Mouse (Mus musculus): ENCODE data around the gene Rabep1. TPM values are rescaled to one million over a fixed set of nuclear protein-coding genes. Genes with fewer than 3 reads are reported as not detected.

Gene Rabep1
- polyA plus RNA-seq, 1 experiment from 2014 or later: 93.1 TPM

Other genes starting within 250 kb of the Rabep1 start
- gene 4930544D05Rik, start 228.9 kb upstream of the Rabep1 start, polyA plus RNA-seq (2015; fragmentation: Nextera tagmentation; extraction: Ambion mirVana): not detected in 2 replicates
- gene Chrne, start 225.6 kb upstream of the Rabep1 start, polyA plus RNA-seq (2015; fragmentation: Nextera tagmentation; extraction: Ambion mirVana): not detected in 2 replicates
- 0.11 and 0.14 TPM in 2 replicates for gene Gp1ba, start 205.7 kb upstream of the Rabep1 start, polyA plus RNA-seq (2015; fragmentation: Nextera tagmentation; extraction: Ambion mirVana)
- gene Rnf167, start 197.5 kb upstream of the Rabep1 start, polyA plus RNA-seq (2015; fragmentation: Nextera tagmentation; extraction: Ambion mirVana): 114 and 122 TPM in 2 replicates
- gene Slc25a11, start 197.3 kb upstream of the Rabep1 start, polyA plus RNA-seq (2015; fragmentation: Nextera tagmentation; extraction: Ambion mirVana): 180 and 181 TPM in 2 replicates
- 659 and 665 TPM in 2 replicates for gene Pfn1, start 190.1 kb upstream of the Rabep1 start, polyA plus RNA-seq (2015; fragmentation: Nextera tagmentation; extraction: Ambion mirVana)
- 8.0 and 8.3 TPM in 2 replicates for gene Eno3, start 187.6 kb upstream of the Rabep1 start, polyA plus RNA-seq (2015; fragmentation: Nextera tagmentation; extraction: Ambion mirVana)
- gene Spag7, start 175.4 kb upstream of the Rabep1 start, polyA plus RNA-seq (2015; fragmentation: Nextera tagmentation; extraction: Ambion mirVana): 171 and 173 TPM in 2 replicates
- 23.5 and 25.0 TPM in 2 replicates for gene Camta2, start 156.7 kb upstream of the Rabep1 start, polyA plus RNA-seq (2015; fragmentation: Nextera tagmentation; extraction: Ambion mirVana)
- gene Inca1, start 144.6 kb upstream of the Rabep1 start, polyA plus RNA-seq (2015; fragmentation: Nextera tagmentation; extraction: Ambion mirVana): 1.0 and 1.7 TPM in 2 replicates
- 1.9 TPM in 2 replicates for gene Kif1c, start 144.2 kb upstream of the Rabep1 start, polyA plus RNA-seq (2015; fragmentation: Nextera tagmentation; extraction: Ambion mirVana)
- 16.7 and 16.8 TPM in 2 replicates for gene Zfp3, start 80.6 kb upstream of the Rabep1 start, polyA plus RNA-seq (2015; fragmentation: Nextera tagmentation; extraction: Ambion mirVana)
- gene Scimp, start 32.2 kb upstream of the Rabep1 start, polyA plus RNA-seq (2015; fragmentation: Nextera tagmentation; extraction: Ambion mirVana): not detected in 2 replicates
- 121 and 127 TPM in 2 replicates for gene Nup88, start 125.2 kb downstream of the Rabep1 start, polyA plus RNA-seq (2015; fragmentation: Nextera tagmentation; extraction: Ambion mirVana)
- 68.2 and 70.4 TPM in 2 replicates for gene Rpain, start 125.4 kb downstream of the Rabep1 start, polyA plus RNA-seq (2015; fragmentation: Nextera tagmentation; extraction: Ambion mirVana)
- gene C1qbp, start 138.2 kb downstream of the Rabep1 start, polyA plus RNA-seq (2015; fragmentation: Nextera tagmentation; extraction: Ambion mirVana): 160 and 166 TPM in 2 replicates
- 15.3 and 16.2 TPM in 2 replicates for gene Dhx33, start 159.7 kb downstream of the Rabep1 start, polyA plus RNA-seq (2015; fragmentation: Nextera tagmentation; extraction: Ambion mirVana)
- 37.5 and 39.2 TPM in 2 replicates for gene Mis12, start 174.8 kb downstream of the Rabep1 start, polyA plus RNA-seq (2015; fragmentation: Nextera tagmentation; extraction: Ambion mirVana)
- gene Derl2, start 175.1 kb downstream of the Rabep1 start, polyA plus RNA-seq (2015; fragmentation: Nextera tagmentation; extraction: Ambion mirVana): 28.8 and 33.1 TPM in 2 replicates
- 718 and 742 TPM in 2 replicates for gene 6330403K07Rik, start 188.7 kb downstream of the Rabep1 start, polyA plus RNA-seq (2015; fragmentation: Nextera tagmentation; extraction: Ambion mirVana)

Data from midbrain, embryonic 15.5 days (tissue).